Mouse (Mus musculus): ENCODE measurements around the gene Scaf1. TPM values are rescaled to one million over a fixed set of nuclear protein-coding genes. Genes with fewer than 3 reads are reported as not detected.

Scaf1 gene
- polyA plus RNA-seq, 1 experiment from 2014 or later: 46.2 TPM

DNA sequence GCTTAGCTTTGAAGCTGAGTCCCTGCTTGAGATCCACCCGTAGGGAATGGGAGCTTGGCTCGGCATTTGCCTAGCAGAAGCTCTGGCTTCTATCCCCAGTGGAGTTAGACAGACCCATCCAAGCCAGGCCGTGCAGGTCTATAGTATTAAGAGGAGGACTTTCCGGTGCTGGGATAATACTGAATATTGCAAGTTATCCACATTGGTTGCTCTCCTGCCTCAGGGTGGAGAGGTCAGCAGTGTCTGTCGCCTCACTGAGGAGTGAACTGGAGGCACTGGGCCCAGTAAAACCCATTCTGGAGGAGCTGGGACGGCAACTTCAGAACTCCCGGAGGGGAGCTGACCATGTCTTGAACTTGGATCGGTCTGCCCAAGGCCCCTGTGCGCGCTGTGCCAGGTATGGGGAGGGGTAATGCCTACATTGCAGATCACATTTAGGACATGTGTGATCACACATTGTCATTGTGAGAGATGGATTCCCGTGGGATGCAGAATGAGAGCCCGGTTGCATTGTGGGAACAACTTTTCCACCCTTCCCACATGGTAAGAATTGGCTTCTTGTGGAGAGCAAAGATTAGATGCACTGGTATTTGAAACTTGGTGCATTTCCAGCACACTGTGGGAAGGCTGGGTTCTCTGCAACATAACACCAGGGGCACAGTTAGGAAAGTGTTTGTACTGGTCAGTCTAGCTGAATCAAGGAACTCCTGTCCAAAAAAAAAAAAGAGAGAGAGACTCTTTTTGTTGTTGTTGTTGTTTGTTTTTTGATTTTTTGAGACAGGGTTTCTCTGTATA is 61.9 kb downstream of the Scaf1 start:
- Histone ChIP-seq H3K4me3 (no peak overlapping the region), H3K4me1 (peaks cover 34% of the 10 kb centered on the region), H3K9me3 (no peaks in the 10 kb centered on the region), H3K27me3 (replicated peaks; ENCODE audit: low read depth, poor library complexity, severe bottlenecking) (peaks cover 37% of the 10 kb centered on the region), H3K27ac (replicated peaks) (no peak overlapping the region), H3K36me3 (replicated peaks) (0 out of 2 replicates have a peak, but pooled peaks cover 1% of the 10 kb centered on the region)
- DNase-seq (ENCODE audit: low spot score): no peak
- WGBS: 81% methylated on average over 12 of the region's 12 CpGs

DNA sequence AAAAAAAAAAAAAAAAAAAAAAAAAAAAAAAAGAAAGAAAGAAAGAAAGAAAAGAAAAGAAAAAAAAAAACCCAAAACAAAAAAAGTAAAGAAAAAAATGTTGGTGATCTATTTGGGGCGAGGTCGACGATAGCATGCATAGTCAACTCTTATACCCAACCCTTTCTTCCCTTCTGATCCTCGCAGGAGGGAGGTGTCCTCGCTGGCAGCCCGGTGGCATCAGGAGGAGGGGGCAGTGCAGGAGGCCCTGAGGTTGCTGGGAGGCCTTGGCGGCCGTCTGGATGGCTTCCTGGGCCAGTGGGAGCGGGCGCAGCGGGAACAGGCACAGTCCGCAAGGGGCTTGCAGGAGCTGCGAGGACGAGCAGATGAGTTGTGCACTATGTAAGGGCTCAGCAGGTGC is 62.6 kb downstream of the Scaf1 start:
- Histone ChIP-seq H3K27ac (replicated peaks) (no peak overlapping the region), H3K4me3 (no peak overlapping the region), H3K9me3 (no peaks in the 10 kb centered on the region), H3K36me3 (replicated peaks) (no peaks in the 10 kb centered on the region), H3K27me3 (replicated peaks; ENCODE audit: low read depth, poor library complexity, severe bottlenecking) (peaks cover 43% of the 10 kb centered on the region), H3K4me1 (peaks cover 34% of the 10 kb centered on the region)
- no peak for DNase-seq (ENCODE audit: low spot score)
- WGBS: 56% methylated on average over 14 of the region's 14 CpGs

Small RNA genes within 50 kb of the gene (microRNA-seq; reads per million reads assigned to microRNA genes)
- gene Mir7054: 1.5 reads per million

Other genes with a start within 250 kb of the Scaf1 start
- gene Nup62, start 200.3 kb downstream of the Scaf1 start, polyA plus RNA-seq (2016; fragmentation: Nextera tagmentation; extraction: Ambion mirVana): 169 and 173 TPM in 2 replicates
- 1.0 and 1.5 TPM in 2 replicates for gene Il4i1, start 200.0 kb downstream of the Scaf1 start, polyA plus RNA-seq (2016; fragmentation: Nextera tagmentation; extraction: Ambion mirVana)
- gene Atf5, start 199.7 kb downstream of the Scaf1 start, polyA plus RNA-seq (2016; fragmentation: Nextera tagmentation; extraction: Ambion mirVana): 3.2 and 3.6 TPM in 2 replicates
- 92.2 and 95.4 TPM in 2 replicates for gene Akt1s1, start 167.4 kb downstream of the Scaf1 start, polyA plus RNA-seq (2016; fragmentation: Nextera tagmentation; extraction: Ambion mirVana)
- 77.2 and 82.7 TPM in 2 replicates for gene Tbc1d17, start 167.3 kb downstream of the Scaf1 start, polyA plus RNA-seq (2016; fragmentation: Nextera tagmentation; extraction: Ambion mirVana)
- gene Pnkp, start 159.2 kb downstream of the Scaf1 start, polyA plus RNA-seq (2016; fragmentation: Nextera tagmentation; extraction: Ambion mirVana): 34.4 and 36.3 TPM in 2 replicates
- 514 and 525 TPM in 2 replicates for gene Ptov1, start 146.6 kb downstream of the Scaf1 start, polyA plus RNA-seq (2016; fragmentation: Nextera tagmentation; extraction: Ambion mirVana)
- 135 and 146 TPM in 2 replicates for gene Med25, start 123.7 kb downstream of the Scaf1 start, polyA plus RNA-seq (2016; fragmentation: Nextera tagmentation; extraction: Ambion mirVana)
- 17.6 and 20.1 TPM in 2 replicates for gene Fuz, start 120.3 kb downstream of the Scaf1 start, polyA plus RNA-seq (2016; fragmentation: Nextera tagmentation; extraction: Ambion mirVana)
- 75.1 and 77.1 TPM in 2 replicates for gene Ap2a1, start 86.9 kb downstream of the Scaf1 start, polyA plus RNA-seq (2016; fragmentation: Nextera tagmentation; extraction: Ambion mirVana)
- 0.14 and 0.30 TPM in 2 replicates for gene Tsks, start 73.2 kb downstream of the Scaf1 start, polyA plus RNA-seq (2016; fragmentation: Nextera tagmentation; extraction: Ambion mirVana)
- gene Cpt1c, start 41.5 kb downstream of the Scaf1 start, polyA plus RNA-seq (2016; fragmentation: Nextera tagmentation; extraction: Ambion mirVana): 18.5 and 18.8 TPM in 2 replicates
- 968 and 991 TPM in 2 replicates for gene Prmt1, start 29.8 kb downstream of the Scaf1 start, polyA plus RNA-seq (2016; fragmentation: Nextera tagmentation; extraction: Ambion mirVana)
- gene Irf3, start 18.7 kb downstream of the Scaf1 start, polyA plus RNA-seq (2016; fragmentation: Nextera tagmentation; extraction: Ambion mirVana): 70.3 and 77.5 TPM in 2 replicates
- 87.0 and 90.7 TPM in 2 replicates for gene Bcl2l12, start 17.7 kb downstream of the Scaf1 start, polyA plus RNA-seq (2016; fragmentation: Nextera tagmentation; extraction: Ambion mirVana)
- gene Rras, start 1.6 kb upstream of the Scaf1 start, polyA plus RNA-seq (2016; fragmentation: Nextera tagmentation; extraction: Ambion mirVana): 18.8 and 20.3 TPM in 2 replicates
- gene Prr12, start 36.5 kb upstream of the Scaf1 start, polyA plus RNA-seq (2016; fragmentation: Nextera tagmentation; extraction: Ambion mirVana): 13.4 and 14.9 TPM in 2 replicates
- 70.8 and 74.7 TPM in 2 replicates for gene Nosip, start 46.1 kb upstream of the Scaf1 start, polyA plus RNA-seq (2016; fragmentation: Nextera tagmentation; extraction: Ambion mirVana)
- gene Prrg2, start 46.3 kb upstream of the Scaf1 start, polyA plus RNA-seq (2016; fragmentation: Nextera tagmentation; extraction: Ambion mirVana): 23.3 and 24.4 TPM in 2 replicates
- 144 and 156 TPM in 2 replicates for gene Rcn3, start 75.9 kb upstream of the Scaf1 start, polyA plus RNA-seq (2016; fragmentation: Nextera tagmentation; extraction: Ambion mirVana)
- 6.0 and 7.0 TPM in 2 replicates for gene Fcgrt, start 87.5 kb upstream of the Scaf1 start, polyA plus RNA-seq (2016; fragmentation: Nextera tagmentation; extraction: Ambion mirVana)
- gene Rps11, start 108.1 kb upstream of the Scaf1 start, polyA plus RNA-seq (2016; fragmentation: Nextera tagmentation; extraction: Ambion mirVana): 1,885 and 1,917 TPM in 2 replicates
- gene Rpl13a, start 112.4 kb upstream of the Scaf1 start, polyA plus RNA-seq (2016; fragmentation: Nextera tagmentation; extraction: Ambion mirVana): 1,273 and 1,282 TPM in 2 replicates
- 0.31 TPM in 1 of 2 replicates, not detected in the other for gene Gm45713, start 119.9 kb upstream of the Scaf1 start, polyA plus RNA-seq (2016; fragmentation: Nextera tagmentation; extraction: Ambion mirVana)
- 0.97 and 1.8 TPM in 2 replicates for gene Flt3l, start 120.1 kb upstream of the Scaf1 start, polyA plus RNA-seq (2016; fragmentation: Nextera tagmentation; extraction: Ambion mirVana)
- gene Pih1d1, start 137.9 kb upstream of the Scaf1 start, polyA plus RNA-seq (2016; fragmentation: Nextera tagmentation; extraction: Ambion mirVana): 99.6 and 103 TPM in 2 replicates
- 65.3 and 71.7 TPM in 2 replicates for gene Aldh16a1, start 138.2 kb upstream of the Scaf1 start, polyA plus RNA-seq (2016; fragmentation: Nextera tagmentation; extraction: Ambion mirVana)
- 0.74 and 1.2 TPM in 2 replicates for gene Slc17a7, start 147.6 kb upstream of the Scaf1 start, polyA plus RNA-seq (2016; fragmentation: Nextera tagmentation; extraction: Ambion mirVana)
- gene Gfy, start 163.2 kb upstream of the Scaf1 start, polyA plus RNA-seq (2016; fragmentation: Nextera tagmentation; extraction: Ambion mirVana): 0.10 and 0.29 TPM in 2 replicates
- gene Pth2, start 164.6 kb upstream of the Scaf1 start, polyA plus RNA-seq (2016; fragmentation: Nextera tagmentation; extraction: Ambion mirVana): not detected in 2 replicates
- gene Ccdc155, start 188.5 kb upstream of the Scaf1 start, polyA plus RNA-seq (2016; fragmentation: Nextera tagmentation; extraction: Ambion mirVana): 0.62 and 0.67 TPM in 2 replicates
- 1.2 and 2.0 TPM in 2 replicates for gene Dkkl1, start 195.8 kb upstream of the Scaf1 start, polyA plus RNA-seq (2016; fragmentation: Nextera tagmentation; extraction: Ambion mirVana)
- 394 and 421 TPM in 2 replicates for gene Tead2, start 199.4 kb upstream of the Scaf1 start, polyA plus RNA-seq (2016; fragmentation: Nextera tagmentation; extraction: Ambion mirVana)
- gene Cd37, start 222.8 kb upstream of the Scaf1 start, polyA plus RNA-seq (2016; fragmentation: Nextera tagmentation; extraction: Ambion mirVana): 0.50 and 0.88 TPM in 2 replicates
- 0.28 and 0.32 TPM in 2 replicates for gene Slc6a16, start 224.7 kb upstream of the Scaf1 start, polyA plus RNA-seq (2016; fragmentation: Nextera tagmentation; extraction: Ambion mirVana)